Mouse (Mus musculus) liver, embryonic 14.5 days (tissue): ENCODE results near the gene Samhd1.
A peak's percentile ranks its signal among the peaks of the same experiment; 100 is the strongest.

Experiments used
- CTCF ChIP-seq: IDR thresholded peaks from 2 replicates; pipeline ENCODE4 v1.5.1; 2016; ENCODE audit warnings: antibody characterized with exemption, low read depth, control low read depth
- EP300 ChIP-seq: IDR thresholded peaks from 2 replicates; pipeline ENCODE4 v1.6.1; 2016; ENCODE audit warnings: antibody characterized with exemption, low read depth

DNA sequence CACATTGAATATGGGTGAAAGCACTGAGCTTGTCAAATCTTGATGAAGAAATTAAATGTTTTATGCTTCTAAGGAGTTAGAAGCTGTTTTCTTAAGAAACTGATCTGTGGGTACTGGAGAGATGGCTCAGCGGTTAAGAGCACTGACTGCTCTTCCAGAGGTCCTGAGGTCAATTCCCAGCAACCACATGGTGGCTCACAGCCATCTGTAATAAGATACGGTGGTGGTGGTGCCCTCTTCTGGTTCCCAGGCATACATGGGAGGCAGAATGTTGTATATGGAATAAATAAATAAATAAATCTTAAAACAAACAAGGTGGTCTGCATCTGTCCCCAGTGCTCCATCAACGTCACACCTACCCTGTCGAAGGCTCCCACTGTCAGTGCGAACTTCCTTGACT, 39.4 kb upstream of the Samhd1 start:
- TF ChIP-seq CTCF = peak; percentile 19
- no peak for TF ChIP-seq EP300
